Mouse (Mus musculus) pancreas, adult 10 weeks (tissue): ENCODE data around the gene Crygf. TPM values are rescaled to one million over a fixed set of nuclear protein-coding genes. Genes with fewer than 3 reads are reported as not detected.

ENCODE experiments used
- polyA plus RNA-seq: library from polyadenylated mRNA; stranded (reverse); fragments of 350-450 nt; fragmentation: Illumina TruSeq; extraction: RNeasy Lipid Tissue Mini Kit (QIAGEN cat#74804); gene quantifications from one replicate; pipeline ENCODE4 v1.2.3, GENCODE M21; 2015; ENCODE audit warnings: low read depth, low replicate concordance; ENCODE audit not compliant: insufficient read depth

The Crygf gene
- polyA plus RNA-seq = not detected

DNA sequence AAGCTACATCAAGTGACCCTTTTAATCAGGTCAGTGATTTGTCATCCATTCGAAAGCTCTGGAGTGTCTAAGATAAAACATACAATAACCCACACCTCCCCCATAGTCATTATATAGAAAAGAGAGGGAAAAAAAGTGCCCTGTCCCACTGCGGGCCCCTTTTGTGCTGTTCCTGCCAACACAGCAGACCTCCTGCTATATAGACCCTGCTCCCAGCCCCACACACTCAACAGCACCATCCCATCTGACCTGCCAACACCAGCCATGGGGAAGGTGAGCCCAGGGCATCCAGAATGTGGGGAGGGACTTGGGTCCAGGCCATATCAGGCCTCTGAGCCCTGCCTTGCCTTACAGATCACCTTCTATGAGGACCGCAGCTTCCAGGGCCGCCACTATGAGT is at the start of gene Crygf:
TSS of gene Crygf (plus strand) at position 227 of the 400 bp plus-strand sequence.

Other genes starting within 250 kb of the Crygf start
- 9.1 TPM for gene Map2, start 248.8 kb downstream of the Crygf start, polyA plus RNA-seq